Mouse (Mus musculus) kidney, adult 2 months (tissue): Measurements from ENCODE around the gene Zgpat.

Source experiments
- CTCF ChIP-seq: fragments of 200-500 bp; conservative IDR thresholded peaks from 2 replicates; pipeline ENCODE4 v1.5.1; 2011; ENCODE audit warnings: low read depth, mild to moderate bottlenecking, control low read depth, low read length, moderate library complexity, mixed read lengths; ENCODE audit not compliant: insufficient read depth, insufficient read length
- POLR2A ChIP-seq: fragments of 200-500 bp; IDR thresholded peaks from one replicate; pipeline ENCODE4 v1.6.1; 2011; ENCODE audit warnings: low read depth, low read length, control low read depth

- TF ChIP-seq CTCF (no peak; the same call in 1 of the 2 replicates), POLR2A (no peak)
These were observed 51.2 kb downstream of the Zgpat start for GRCm38 (mm10) chr2:181415945-181416344.
